Mouse (Mus musculus): Measurements from ENCODE around the gene Cdkn3. TPM values are rescaled to one million over a fixed set of nuclear protein-coding genes. Genes with fewer than 3 reads are reported as not detected.

Cdkn3 gene
- polyA plus RNA-seq, 1 experiment from 2014 or later, result 39.0 TPM

GRCm38 (mm10) chr14:46755851-46756250, 4.5 kb upstream of the Cdkn3 start:
- no peaks in the 10 kb centered on the region for H3K27me3 ChIP-seq (ENCODE audit: low read depth, poor library complexity, severe bottlenecking)
- no peak for DNase-seq (ENCODE audit: low spot score)
- WGBS, result 91% methylated on average over 8 of the region's 8 CpGs
- H3K4me1 ChIP-seq, result peaks cover 6% of the 10 kb centered on the region
- no peaks in the 10 kb centered on the region for H3K9me3 ChIP-seq (replicated peaks)
- no peak overlapping the region for H3K27ac ChIP-seq
- no peak overlapping the region for H3K4me3 ChIP-seq
- H3K36me3 ChIP-seq, result no peaks in the 10 kb centered on the region

GRCm38 (mm10) chr14:46757736-46758135, 2.6 kb upstream of the Cdkn3 start:
- H3K27ac ChIP-seq, result no peak overlapping the region
- peaks cover 15% of the 10 kb centered on the region for H3K4me1 ChIP-seq
- H3K36me3 ChIP-seq, result no peaks in the 10 kb centered on the region
- no peak overlapping the region for H3K4me3 ChIP-seq
- H3K9me3 ChIP-seq (replicated peaks), result no peaks in the 10 kb centered on the region
- no peak for DNase-seq (ENCODE audit: low spot score)
- 66% methylated on average over 9 of the region's 9 CpGs for WGBS
- no peaks in the 10 kb centered on the region for H3K27me3 ChIP-seq (ENCODE audit: low read depth, poor library complexity, severe bottlenecking)

GRCm38 (mm10) chr14:46759970-46760354, 379 bp upstream of the Cdkn3 start:
- Histone ChIP-seq H3K9me3 (replicated peaks) (no peaks in the 10 kb centered on the region), H3K4me3 (peak overlapping the region; percentile 88), H3K4me1 (peaks cover 15% of the 10 kb centered on the region), H3K27ac (peak overlapping the region; percentile 92; the same call in 1 of the 2 replicates), H3K36me3 (peaks cover 11% of the 10 kb centered on the region), H3K27me3 (ENCODE audit: low read depth, poor library complexity, severe bottlenecking) (no peaks in the 10 kb centered on the region)
- under 1% methylated on average over 7 of the region's 7 CpGs for WGBS
- DNase-seq (ENCODE audit: low spot score), result no peak

GRCm38 (mm10) chr14:46761186-46761585, 845 bp downstream of the Cdkn3 start:
- DNase-seq (ENCODE audit: low spot score), result no peak
- H3K4me1 ChIP-seq, result peaks cover 15% of the 10 kb centered on the region

GRCm38 (mm10) chr14:46767116-46767515, 6.8 kb downstream of the Cdkn3 start:
- peaks cover 70% of the 10 kb centered on the region for H3K36me3 ChIP-seq
- H3K9me3 ChIP-seq (replicated peaks), result no peaks in the 10 kb centered on the region
- WGBS, result 92% methylated on average over 12 of the region's 12 CpGs

More at GRCm38 (mm10) chr14:46761186-46761585, 845 bp downstream of the Cdkn3 start:
- no peaks in the 10 kb centered on the region for H3K27me3 ChIP-seq (ENCODE audit: low read depth, poor library complexity, severe bottlenecking)
- 61% methylated on average over 6 of the region's 6 CpGs for WGBS
- H3K36me3 ChIP-seq, result peaks cover 17% of the 10 kb centered on the region
- H3K4me3 ChIP-seq, result peak overlapping the region; percentile 88
- H3K9me3 ChIP-seq (replicated peaks), result no peaks in the 10 kb centered on the region
- 0 out of 2 replicates have a peak overlapping the region, but pooled peaks have one; percentile 92 for H3K27ac ChIP-seq

GRCm38 (mm10) chr14:46770036-46770435, 9.7 kb downstream of the Cdkn3 start:
- H3K36me3 ChIP-seq, result peaks cover 87% of the 10 kb centered on the region
- WGBS, result 94% methylated on average over 6 of the region's 6 CpGs
- no peaks in the 10 kb centered on the region for H3K9me3 ChIP-seq (replicated peaks)
- no peak for DNase-seq (ENCODE audit: low spot score)
- no peaks in the 10 kb centered on the region for H3K4me1 ChIP-seq
- H3K4me3 ChIP-seq, result no peak overlapping the region
- no peaks in the 10 kb centered on the region for H3K27me3 ChIP-seq (ENCODE audit: low read depth, poor library complexity, severe bottlenecking)
- no peak overlapping the region for H3K27ac ChIP-seq

More at GRCm38 (mm10) chr14:46767116-46767515, 6.8 kb downstream of the Cdkn3 start:
- H3K4me3 ChIP-seq, result no peak overlapping the region
- H3K27me3 ChIP-seq (ENCODE audit: low read depth, poor library complexity, severe bottlenecking), result no peaks in the 10 kb centered on the region
- no peak for DNase-seq (ENCODE audit: low spot score)
- no peaks in the 10 kb centered on the region for H3K4me1 ChIP-seq
- H3K27ac ChIP-seq, result no peak overlapping the region

- Histone ChIP-seq H3K4me3 (no peak overlapping the region), H3K9me3 (replicated peaks) (0 out of 2 replicates have a peak, but pooled peaks cover 3% of the 10 kb centered on the region), H3K27me3 (ENCODE audit: low read depth, poor library complexity, severe bottlenecking) (no peaks in the 10 kb centered on the region), H3K27ac (no peak overlapping the region), H3K36me3 (peaks cover 100% of the 10 kb centered on the region), H3K4me1 (no peaks in the 10 kb centered on the region)
- no peak for DNase-seq (ENCODE audit: low spot score)
- WGBS, result 97% methylated on average over 9 of the region's 9 CpGs
Measured at GRCm38 (mm10) chr14:46778756-46779155, 18.4 kb downstream of the Cdkn3 start.

GRCm38 (mm10) chr14:46779217-46779616, 18.9 kb downstream of the Cdkn3 start:
- H3K9me3 ChIP-seq (replicated peaks), result 0 out of 2 replicates have a peak, but pooled peaks cover 3% of the 10 kb centered on the region
- H3K36me3 ChIP-seq, result peaks cover 100% of the 10 kb centered on the region
- no peak overlapping the region for H3K27ac ChIP-seq
- 94% methylated on average over 7 of the region's 7 CpGs for WGBS
- DNase-seq (ENCODE audit: low spot score), result no peak
- H3K27me3 ChIP-seq (ENCODE audit: low read depth, poor library complexity, severe bottlenecking), result no peaks in the 10 kb centered on the region
- no peaks in the 10 kb centered on the region for H3K4me1 ChIP-seq
- no peak overlapping the region for H3K4me3 ChIP-seq

GRCm38 (mm10) chr14:46781086-46781485, 20.7 kb downstream of the Cdkn3 start:
- WGBS, result 97% methylated on average over 7 of the region's 7 CpGs
- DNase-seq (ENCODE audit: low spot score), result no peak
- Histone ChIP-seq H3K9me3 (replicated peaks) (0 out of 2 replicates have a peak, but pooled peaks cover 3% of the 10 kb centered on the region), H3K27ac (no peak overlapping the region), H3K27me3 (ENCODE audit: low read depth, poor library complexity, severe bottlenecking) (no peaks in the 10 kb centered on the region), H3K4me3 (no peak overlapping the region), H3K36me3 (peaks cover 94% of the 10 kb centered on the region), H3K4me1 (0 out of 2 replicates have a peak, but pooled peaks cover 7% of the 10 kb centered on the region)

GRCm38 (mm10) chr14:46782187-46782828, 22.0 kb downstream of the Cdkn3 start:
- Histone ChIP-seq H3K36me3 (peaks cover 81% of the 10 kb centered on the region), H3K27ac (no peak overlapping the region), H3K9me3 (replicated peaks) (0 out of 2 replicates have a peak, but pooled peaks cover 3% of the 10 kb centered on the region), H3K27me3 (ENCODE audit: low read depth, poor library complexity, severe bottlenecking) (no peaks in the 10 kb centered on the region), H3K4me3 (no peak overlapping the region), H3K4me1 (peaks cover 16% of the 10 kb centered on the region)
- WGBS, result 92% methylated on average over 8 of the region's 8 CpGs
- no peak for DNase-seq (ENCODE audit: low spot score)

GRCm38 (mm10) chr14:46783327-46783926, 23.1 kb downstream of the Cdkn3 start:
- H3K4me1 ChIP-seq, result peaks cover 16% of the 10 kb centered on the region
- H3K27me3 ChIP-seq (ENCODE audit: low read depth, poor library complexity, severe bottlenecking), result no peaks in the 10 kb centered on the region
- 0 out of 2 replicates have a peak, but pooled peaks cover 3% of the 10 kb centered on the region for H3K9me3 ChIP-seq (replicated peaks)
- H3K27ac ChIP-seq, result no peak overlapping the region
- DNase-seq (ENCODE audit: low spot score), result no peak
- H3K4me3 ChIP-seq, result no peak overlapping the region
- WGBS, result 94% methylated on average over 10 of the region's 10 CpGs
- peaks cover 70% of the 10 kb centered on the region for H3K36me3 ChIP-seq

- WGBS, result 90% methylated on average over 5 of the region's 5 CpGs
- Histone ChIP-seq H3K4me1 (peaks cover 24% of the 10 kb centered on the region), H3K36me3 (peaks cover 52% of the 10 kb centered on the region), H3K4me3 (no peak overlapping the region), H3K27me3 (ENCODE audit: low read depth, poor library complexity, severe bottlenecking) (no peaks in the 10 kb centered on the region), H3K9me3 (replicated peaks) (no peaks in the 10 kb centered on the region), H3K27ac (no peak overlapping the region)
- peak; percentile 26 for DNase-seq (ENCODE audit: low spot score)
Measured at GRCm38 (mm10) chr14:46785247-46785646, 24.9 kb downstream of the Cdkn3 start.

- Histone ChIP-seq H3K4me1 (peaks cover 24% of the 10 kb centered on the region), H3K4me3 (peak overlapping the region; percentile 86), H3K27ac (peak overlapping the region; percentile 98), H3K9me3 (replicated peaks) (no peaks in the 10 kb centered on the region), H3K36me3 (peaks cover 30% of the 10 kb centered on the region), H3K27me3 (ENCODE audit: low read depth, poor library complexity, severe bottlenecking) (no peaks in the 10 kb centered on the region)
- no peak for DNase-seq (ENCODE audit: low spot score)
- WGBS, result under 1% methylated on average over 11 of the region's 11 CpGs
Measured at GRCm38 (mm10) chr14:46787454-46787786, 27.1 kb downstream of the Cdkn3 start.
